Mouse (Mus musculus) gastrocnemius, postnatal 36 days (tissue): ENCODE measurements around the gene Insig1. TPM values are rescaled to one million over a fixed set of nuclear protein-coding genes. Genes with fewer than 3 reads are reported as not detected.

Experiments used
- DNase-seq, 2 experiments: peaks; one replicate each; pipeline ENCODE4 v3.0.0; 2022
- intact Hi-C: fragments of 180-260 bp; cut with DNase I; formaldehyde crosslinking; loops from one replicate; pipeline ENCODE4 v1.15.1; 2025
- total RNA-seq, 2 experiments: library from RNA; stranded (reverse); gene quantifications; 2 replicates each; pipeline ENCODE4 v1.2.3; 2021

Gene Insig1
- total RNA-seq, 2 experiments from 2014 or later = 7.4 to 11.1 TPM

DNA sequence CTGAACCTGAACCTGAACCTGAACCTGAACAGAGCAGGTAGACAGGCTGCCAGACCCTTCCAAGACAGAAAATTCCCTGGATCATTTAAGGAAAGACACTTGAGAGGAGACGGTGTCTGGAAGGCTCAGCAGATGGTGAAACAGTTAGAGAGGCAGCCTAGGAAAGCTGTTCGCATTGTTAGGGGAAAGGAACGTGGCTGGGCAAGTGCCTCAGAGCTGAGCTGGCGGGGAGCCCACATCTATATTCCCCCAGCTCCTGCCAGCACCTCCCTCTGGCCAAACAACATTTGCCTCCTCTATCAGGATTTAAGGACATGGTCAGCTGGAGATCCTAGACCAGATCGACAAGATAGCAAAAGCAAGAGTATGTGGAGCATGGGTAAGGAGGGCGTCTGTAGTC is 10.2 kb upstream of the Insig1 start:
- intact Hi-C loops = loop anchor here (10.0 kb wide), 1 partner anchor 266 kb away; the partner anchor contains the start of gene Paxip1
- no peak for DNase-seq

- intact Hi-C loops = loop anchor here (10.0 kb wide), 1 partner anchor 269 kb away; the partner anchor contains the start of gene Paxip1
- no peak for DNase-seq
Observed at GRCm38 (mm10) chr5:28063989-28064624, 7.1 kb upstream of the Insig1 start.

DNA sequence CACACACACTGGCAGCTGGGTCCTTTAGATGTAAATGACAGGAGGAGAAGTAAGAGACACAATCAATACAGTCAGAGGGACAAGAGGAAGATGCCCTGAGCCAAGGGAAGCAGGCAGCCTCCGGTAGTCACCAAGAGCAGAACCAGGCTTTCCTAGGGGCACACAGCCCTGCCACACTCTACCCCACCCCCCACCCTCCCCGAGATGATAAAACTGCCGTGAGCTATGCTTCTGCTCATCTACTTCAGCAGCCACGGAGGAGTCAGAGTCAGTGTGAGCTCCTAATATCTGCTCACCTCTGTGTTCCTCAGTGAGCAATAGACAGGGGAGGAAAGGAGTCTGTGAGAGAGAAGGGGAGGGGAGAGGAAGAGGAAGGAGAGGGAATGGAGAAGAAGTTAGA is 5.9 kb upstream of the Insig1 start:
- intact Hi-C loops = loop anchor here (10.0 kb wide), 1 partner anchor 270 kb away; the partner anchor contains the start of gene Paxip1
- DNase-seq = no peak

DNA sequence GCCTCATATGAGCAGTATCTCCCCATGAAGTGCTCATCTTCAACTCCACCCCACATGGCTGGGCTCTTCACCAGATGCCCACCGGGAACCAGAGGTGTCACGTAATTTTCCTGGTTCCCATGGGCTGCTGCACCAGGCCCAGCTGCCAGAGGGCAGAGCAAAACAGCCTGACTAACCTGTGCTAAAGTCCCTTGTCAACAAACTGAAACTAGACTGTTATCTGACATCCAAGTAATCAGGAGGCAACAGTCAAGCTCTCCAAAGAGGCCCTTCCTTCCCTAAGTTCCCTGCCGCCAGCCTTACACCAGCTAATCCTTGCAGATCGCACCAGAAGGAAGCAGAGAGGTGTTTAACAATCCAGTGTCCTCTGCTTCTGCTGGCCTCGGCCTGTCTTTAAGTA is 4.9 kb upstream of the Insig1 start:
- intact Hi-C loops = loop anchor here (10.0 kb wide), 1 partner anchor 272 kb away; the partner anchor contains the start of gene Paxip1

GRCm38 (mm10) chr5:28070149-28070827 is 875 bp upstream of the Insig1 start:
- intact Hi-C loops = loop anchor here (10.0 kb wide), 1 partner anchor 1305 kb away; the partner anchor contains the start of gene Lmbr1
- peak in 1 of 2 experiments; percentile 18 for DNase-seq

More for the DNA sequence above, 4.9 kb upstream of the Insig1 start:
- DNase-seq = no peak

- DNase-seq = peak; percentile 67 to 69
- intact Hi-C loops = loop anchor here (10.0 kb wide), 1 partner anchor 1303 kb away; the partner anchor contains the start of gene Lmbr1
Observed at GRCm38 (mm10) chr5:28071456-28072223, 477 bp downstream of the Insig1 start.

- DNase-seq = no peak
- intact Hi-C loops = loop anchor here (10.0 kb wide), 1 partner anchor 1295 kb away; the partner anchor contains the start of gene Lmbr1
Observed at GRCm38 (mm10) chr5:28079431-28079830, 8.3 kb downstream of the Insig1 start.

DNA sequence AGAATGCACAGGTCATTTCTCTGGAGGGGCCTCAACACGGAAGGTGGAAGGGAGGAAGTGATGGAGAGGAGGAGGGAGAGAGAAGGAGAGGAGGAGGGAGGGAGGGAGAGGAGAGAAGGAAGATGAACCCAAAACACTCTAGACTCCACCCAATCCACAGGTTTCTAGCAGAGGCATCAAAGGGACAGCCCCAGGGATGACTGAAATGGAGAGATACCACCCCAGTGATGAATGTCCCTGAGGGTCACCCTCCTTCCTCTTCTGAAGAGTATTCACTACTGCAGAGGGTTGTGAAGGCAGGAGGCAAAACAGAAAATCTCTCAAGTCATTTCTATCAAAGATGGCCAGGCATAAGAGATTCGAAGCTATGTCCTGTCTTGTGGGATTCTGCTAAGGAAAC is 10.0 kb downstream of the Insig1 start:
- intact Hi-C loops = no loop called here
- no peak for DNase-seq

GRCm38 (mm10) chr5:28081822-28082221 is 10.7 kb downstream of the Insig1 start:
- no peak for DNase-seq
- intact Hi-C loops = no loop called here

GRCm38 (mm10) chr5:28082312-28082711 is 11.1 kb downstream of the Insig1 start:
- no peak for DNase-seq
- intact Hi-C loops = no loop called here

DNA sequence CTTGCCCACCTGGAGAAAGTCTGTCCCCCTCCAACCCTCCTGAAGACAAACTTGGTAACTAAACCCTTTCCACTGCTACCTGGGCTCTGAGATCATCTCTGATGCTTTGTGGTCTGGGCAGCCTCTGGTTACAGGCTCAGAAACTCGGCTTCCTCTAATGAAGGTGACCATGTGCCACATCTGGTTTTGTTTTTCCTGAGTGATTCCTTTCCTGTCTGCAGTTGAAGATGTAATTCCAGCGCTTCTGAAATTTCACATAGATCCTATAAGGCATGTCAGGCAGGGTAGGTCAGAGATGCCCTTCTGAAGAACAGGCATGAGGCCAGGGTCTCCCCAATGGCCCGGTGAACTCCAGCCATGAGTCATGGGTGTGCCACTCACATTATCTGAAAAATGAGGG is 11.6 kb downstream of the Insig1 start:
- no peak for DNase-seq
- intact Hi-C loops = no loop called here

- DNase-seq = no peak
- intact Hi-C loops = no loop called here
Observed at GRCm38 (mm10) chr5:28084743-28085142, 13.6 kb downstream of the Insig1 start.

DNA sequence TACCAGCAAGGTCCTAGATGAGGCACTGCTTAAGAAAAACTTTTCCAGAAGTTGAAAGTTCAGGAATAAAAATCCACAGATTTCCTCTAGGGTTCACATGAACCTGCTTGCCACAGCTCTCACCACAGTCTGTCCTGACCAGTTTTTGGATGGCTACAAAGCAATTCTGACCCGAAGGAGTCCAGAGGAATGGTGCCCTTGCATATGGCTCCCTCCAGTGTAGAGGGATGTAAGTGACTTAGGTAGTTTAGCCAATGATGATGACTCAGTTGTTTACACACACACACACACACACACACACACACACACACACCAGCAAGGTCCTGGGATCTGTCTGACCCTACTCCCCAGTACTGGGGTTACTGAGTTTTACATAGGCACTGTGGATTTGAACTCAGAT is 19.4 kb downstream of the Insig1 start:
- intact Hi-C loops = no loop called here
- no peak for DNase-seq

GRCm38 (mm10) chr5:28092327-28092726 is 21.2 kb downstream of the Insig1 start:
- no peak for DNase-seq
- intact Hi-C loops = no loop called here

DNA sequence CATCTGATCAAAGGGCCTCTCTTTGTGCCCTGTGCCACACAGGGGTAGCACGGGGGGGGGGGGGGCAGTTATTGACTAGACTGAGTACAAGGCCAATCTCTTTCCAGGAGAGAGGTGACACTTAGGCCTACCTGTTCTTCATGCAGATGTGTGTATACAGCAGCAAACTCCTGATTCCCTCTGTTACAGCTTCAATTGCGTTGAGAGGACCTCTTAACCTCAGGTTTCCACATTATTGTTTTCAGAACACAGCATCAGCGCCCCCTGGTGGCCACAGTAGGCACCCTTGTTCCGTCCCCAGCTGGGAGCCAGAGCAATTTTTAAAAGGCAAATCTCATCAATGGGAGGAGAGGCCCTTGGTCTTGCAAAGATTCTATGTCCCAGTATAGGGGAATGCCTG is 22.7 kb downstream of the Insig1 start:
- DNase-seq = peak; percentile 68 to 71
- intact Hi-C loops = loop anchor here (1.0 kb wide), 1 partner anchor 99 kb away; no protein-coding TSS in a partner anchor

GRCm38 (mm10) chr5:28094393-28094792 is 23.2 kb downstream of the Insig1 start:
- intact Hi-C loops = loop anchor here (1.0 kb wide), 1 partner anchor 99 kb away; no protein-coding TSS in a partner anchor
- DNase-seq = no peak

DNA sequence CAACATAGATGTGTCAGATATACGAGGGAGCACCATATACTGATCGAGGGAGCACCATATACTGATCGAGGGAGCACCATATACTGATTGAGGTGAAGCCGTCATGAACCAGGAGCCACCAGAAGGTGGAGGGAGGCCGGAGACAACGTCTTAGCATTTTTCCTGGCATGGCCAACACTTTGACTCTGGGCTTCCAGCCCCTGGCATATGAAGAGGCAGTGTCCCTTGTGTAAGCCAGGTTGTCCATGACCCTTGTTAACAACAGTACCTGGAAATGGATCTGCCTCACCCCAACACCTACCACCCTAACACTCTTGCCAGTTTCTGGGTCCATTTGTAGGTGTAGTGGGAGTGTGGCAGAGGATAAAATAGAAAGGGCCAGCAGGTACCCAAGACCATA is 23.7 kb downstream of the Insig1 start:
- no peak for DNase-seq
- intact Hi-C loops = loop anchor here (1.0 kb wide), 1 partner anchor 100 kb away; no protein-coding TSS in a partner anchor

DNA sequence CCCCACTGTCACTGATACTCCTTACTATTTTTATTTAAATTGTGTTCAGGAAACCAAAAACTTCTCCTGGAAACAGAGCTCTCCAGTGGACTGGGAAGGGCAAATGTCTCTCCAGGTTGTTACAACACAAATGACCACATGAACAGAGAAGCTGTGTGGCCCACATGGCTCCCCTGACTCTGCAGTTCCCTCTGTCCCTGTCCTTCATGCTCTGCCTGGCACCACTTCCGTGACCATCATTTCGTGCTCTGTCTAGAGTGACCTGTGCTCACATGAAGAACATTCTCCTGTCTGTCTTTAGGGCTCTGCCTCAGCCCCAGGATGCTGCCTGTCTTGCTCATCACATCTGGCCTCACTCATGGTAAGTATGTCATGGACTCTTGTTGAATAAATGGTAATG is 24.5 kb downstream of the Insig1 start:
- DNase-seq = no peak
- intact Hi-C loops = no loop called here

DNA sequence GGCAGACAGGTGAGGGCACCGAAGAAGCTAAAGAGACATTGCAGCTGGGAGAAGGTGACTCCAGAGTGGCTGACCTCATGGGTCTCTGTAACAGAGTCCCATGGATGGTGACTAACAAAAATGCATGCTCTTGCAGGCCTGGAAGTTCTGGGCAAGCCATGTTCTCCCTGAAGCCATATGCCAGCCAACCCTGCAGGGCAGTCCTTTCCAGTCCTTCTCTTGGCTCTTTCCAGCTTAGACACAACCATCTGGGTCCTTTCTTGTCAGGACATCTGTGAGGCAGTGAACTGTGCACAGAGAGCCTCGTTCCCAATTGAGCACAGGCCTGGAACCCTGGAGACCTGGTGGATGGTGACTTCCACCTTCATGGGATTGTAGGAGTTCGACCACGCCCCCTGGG is 35.8 kb downstream of the Insig1 start:
- intact Hi-C loops = no loop called here
- DNase-seq = no peak

DNA sequence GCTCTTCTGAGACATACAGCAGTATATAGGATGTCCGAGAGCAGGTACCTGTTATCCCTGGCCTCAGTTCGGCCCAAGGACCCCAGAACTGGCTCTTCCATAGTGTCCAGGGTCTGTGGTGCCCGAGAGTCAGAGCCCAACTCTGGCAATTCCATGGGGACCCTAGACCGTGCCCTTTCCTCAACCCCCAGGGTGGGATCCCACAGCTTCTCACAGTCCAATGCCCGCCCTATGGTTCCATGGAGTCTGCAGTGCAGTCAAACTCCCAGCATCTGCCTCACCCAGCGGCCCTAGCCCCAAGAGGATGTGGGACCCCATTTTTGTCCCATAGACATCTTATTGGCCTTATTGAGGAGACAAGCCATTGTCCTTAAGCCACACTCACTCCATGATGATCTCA is 36.8 kb downstream of the Insig1 start:
- no peak for DNase-seq

GRCm38 (mm10) chr5:28110881-28111280 is 39.7 kb downstream of the Insig1 start:
- no peak for DNase-seq
- intact Hi-C loops = no loop called here

More for the DNA sequence above, 36.8 kb downstream of the Insig1 start:
- intact Hi-C loops = no loop called here
